Mouse (Mus musculus) thymus, adult 2 months (tissue): ENCODE measurements around the gene Dennd1a. TPM values are rescaled to one million over a fixed set of nuclear protein-coding genes. Genes with fewer than 3 reads are reported as not detected.

Experiments used
- DNase-seq: peaks from one replicate; pipeline ENCODE4 v3.0.0; 2021
- H3K27ac ChIP-seq: fragments of 200-500 bp; 2 replicates; pipeline ENCODE4 v1.5.1; 2012; ENCODE audit warnings: low read length, control low read depth; ENCODE audit not compliant: control insufficient read depth, insufficient read depth
- H3K27me3 ChIP-seq: fragments of 200-500 bp; 2 replicates; pipeline ENCODE4 v1.6.1; 2012; ENCODE audit warnings: mild to moderate bottlenecking, low read length, moderate library complexity, mixed read lengths; ENCODE audit not compliant: control insufficient read depth, insufficient read depth
- H3K36me3 ChIP-seq: fragments of 200-500 bp; 2 replicates; pipeline ENCODE4 v1.6.1; 2012; ENCODE audit warnings: mild to moderate bottlenecking, low read length, moderate library complexity; ENCODE audit not compliant: control insufficient read depth, insufficient read depth
- H3K4me1 ChIP-seq: fragments of 200-500 bp; replicated peaks from 2 replicates; pipeline ENCODE4 v1.6.1; 2012; ENCODE audit warnings: low read length; ENCODE audit not compliant: control insufficient read depth, insufficient read depth
- H3K4me3 ChIP-seq: fragments of 200-500 bp; 2 replicates; pipeline ENCODE4 v1.5.1; 2012; ENCODE audit warnings: mild to moderate bottlenecking, low read length, control low read depth, moderate library complexity; ENCODE audit not compliant: control insufficient read depth, insufficient read depth
- CTCF ChIP-seq: fragments of 200-500 bp; IDR thresholded peaks from 2 replicates; pipeline ENCODE4 v1.5.1; 2012; ENCODE audit warnings: mild to moderate bottlenecking, control low read depth, low read length, moderate library complexity, borderline replicate concordance; ENCODE audit not compliant: control insufficient read depth, poor library complexity, insufficient read depth; ENCODE audit errors: extremely low read depth
- POLR2A ChIP-seq: fragments of 200-500 bp; IDR thresholded peaks from 2 replicates; pipeline ENCODE4 v1.6.1; 2012; ENCODE audit warnings: mild to moderate bottlenecking, low read length, control low read depth, moderate library complexity; ENCODE audit not compliant: control insufficient read depth, poor library complexity, insufficient read depth; ENCODE audit errors: extremely low read depth
- WGBS: fragments of 180-500 bp; shearing (Covaris S2); methylation state at CpG from one replicate; pipeline ENCODE4 v1.1.7; 2018; 5-methylcytosine and 5-hydroxymethylcytosine counted together
- polyA plus RNA-seq: library from polyadenylated mRNA; depleted of rRNA; stranded (reverse); fragments of >200 nt; gene quantifications from 2 replicates; pipeline ENCODE4 v1.2.3, GENCODE M21; 2012

Dennd1a gene
- polyA plus RNA-seq, 1 experiment, result 35.9 TPM

GRCm38 (mm10) chr2:38237616-38238015 lies 49.6 kb downstream of the Dennd1a start:
- WGBS, result 93% methylated on average over 1 of the region's 1 CpGs
- no peaks in the 10 kb centered on the region for H3K27me3 ChIP-seq
- TF ChIP-seq CTCF (no peak), POLR2A (no peak)
- no peaks in the 10 kb centered on the region for H3K4me1 ChIP-seq
- H3K4me3 ChIP-seq, result no peak overlapping the region
- H3K27ac ChIP-seq, result no peak overlapping the region
- DNase-seq, result no peak
- H3K36me3 ChIP-seq, result no peaks in the 10 kb centered on the region

DNA sequence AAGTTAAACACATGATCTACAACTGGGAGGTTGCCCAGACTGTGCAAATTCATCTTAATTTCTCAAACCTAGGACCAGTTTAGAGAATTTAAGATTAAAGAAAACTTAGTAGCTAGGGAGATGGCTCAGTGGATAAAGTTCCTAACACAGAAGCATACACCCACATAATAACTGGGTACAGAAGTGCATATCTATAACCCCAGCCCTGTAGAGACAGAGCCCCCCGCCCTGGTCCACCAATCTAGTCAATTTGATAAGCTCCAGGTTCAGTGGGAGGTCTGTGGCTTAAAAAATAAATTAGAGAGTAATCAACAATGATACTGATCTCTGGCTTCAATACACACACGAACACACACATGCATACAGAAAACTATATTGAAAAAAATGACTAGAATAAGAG lies 51.6 kb downstream of the Dennd1a start:
- no peak overlapping the region for H3K27ac ChIP-seq
- no peak overlapping the region for H3K4me3 ChIP-seq
- no peaks in the 10 kb centered on the region for H3K36me3 ChIP-seq
- no peaks in the 10 kb centered on the region for H3K4me1 ChIP-seq
- WGBS, result 95% methylated on average over 2 of the region's 2 CpGs
- no peak for DNase-seq
- TF ChIP-seq CTCF (no peak), POLR2A (no peak)
- H3K27me3 ChIP-seq, result no peaks in the 10 kb centered on the region

DNA sequence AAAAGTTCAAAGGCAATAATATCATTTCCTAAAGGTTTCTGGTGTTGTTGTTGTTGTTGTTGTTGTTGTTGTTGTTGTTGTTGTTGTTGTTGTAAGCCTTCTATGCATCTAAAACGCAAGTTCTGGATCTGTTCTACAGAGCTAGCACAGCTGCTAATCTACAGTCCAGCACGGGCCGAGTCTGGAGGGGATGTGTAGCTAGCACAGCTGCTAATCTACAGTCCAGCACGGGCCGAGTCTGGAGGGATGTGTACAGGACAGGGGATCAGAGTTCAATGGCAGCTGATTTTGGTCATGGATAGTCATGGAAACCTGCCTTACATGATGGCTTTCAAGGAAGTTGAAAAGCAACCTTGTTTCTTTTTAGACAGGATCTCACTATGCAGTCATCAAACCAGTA lies 57.3 kb downstream of the Dennd1a start:
- H3K4me3 ChIP-seq, result no peak overlapping the region
- H3K27me3 ChIP-seq, result no peaks in the 10 kb centered on the region
- H3K4me1 ChIP-seq, result no peaks in the 10 kb centered on the region
- TF ChIP-seq CTCF (no peak), POLR2A (no peak)
- DNase-seq, result no peak
- H3K27ac ChIP-seq, result no peak overlapping the region
- H3K36me3 ChIP-seq, result no peaks in the 10 kb centered on the region
- 96% methylated on average over 5 of the region's 5 CpGs for WGBS

- H3K36me3 ChIP-seq, result no peaks in the 10 kb centered on the region
- DNase-seq, result no peak
Measured at GRCm38 (mm10) chr2:38223759-38224158, 63.4 kb downstream of the Dennd1a start.

GRCm38 (mm10) chr2:38221461-38221860 lies 65.7 kb downstream of the Dennd1a start:
- Histone ChIP-seq H3K27ac (no peak overlapping the region), H3K27me3 (no peaks in the 10 kb centered on the region), H3K4me3 (no peak overlapping the region), H3K36me3 (no peaks in the 10 kb centered on the region), H3K4me1 (0 out of 2 replicates have a peak, but pooled peaks cover 2% of the 10 kb centered on the region)
- no peak for TF ChIP-seq POLR2A
- TF ChIP-seq CTCF, result no peak
- no peak for DNase-seq

More at GRCm38 (mm10) chr2:38223759-38224158, 63.4 kb downstream of the Dennd1a start:
- Histone ChIP-seq H3K27ac (no peak overlapping the region), H3K4me3 (no peak overlapping the region), H3K27me3 (no peaks in the 10 kb centered on the region), H3K4me1 (0 out of 2 replicates have a peak, but pooled peaks cover 2% of the 10 kb centered on the region)
- WGBS, result 93% methylated on average over 2 of the region's 2 CpGs
- TF ChIP-seq CTCF (no peak), POLR2A (no peak)

DNA sequence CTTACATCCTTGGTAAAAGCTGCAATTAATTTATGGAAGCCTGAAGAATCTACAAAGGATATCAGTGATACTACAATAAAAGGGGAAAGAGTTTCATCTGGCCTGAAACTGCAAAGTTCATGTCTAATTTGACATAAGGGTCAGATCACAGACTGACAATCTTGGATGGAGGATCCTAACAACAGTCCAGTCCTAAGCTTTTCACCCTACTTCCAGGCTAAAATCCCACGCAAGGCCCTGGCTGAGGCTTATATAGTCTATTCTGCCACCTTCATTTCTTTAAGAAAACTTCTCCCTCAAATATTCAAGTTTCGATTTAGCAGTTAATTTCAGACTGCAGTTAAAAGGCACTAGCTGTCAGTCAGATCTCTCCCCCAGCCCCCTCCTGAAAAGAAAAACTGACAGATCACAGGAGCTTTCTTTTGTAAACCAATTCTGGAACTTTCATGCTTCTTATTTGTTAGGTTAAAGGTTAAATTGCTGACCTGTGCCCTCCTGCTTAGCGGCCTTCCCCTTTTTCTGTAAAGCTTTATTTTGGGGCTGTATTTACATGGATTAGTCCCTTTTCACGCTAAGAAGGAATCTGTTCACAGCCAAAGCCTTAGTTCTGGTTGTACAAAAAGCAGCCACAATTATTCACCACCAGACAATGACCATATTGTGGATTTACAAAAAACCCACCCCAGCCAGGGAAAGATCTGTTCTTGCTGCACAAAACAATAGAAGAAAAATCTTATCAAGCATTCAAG lies 66.3 kb downstream of the Dennd1a start:
- no peak for DNase-seq
- H3K36me3 ChIP-seq, result no peaks in the 10 kb centered on the region
- 0 out of 2 replicates have a peak, but pooled peaks cover 2% of the 10 kb centered on the region for H3K4me1 ChIP-seq
- no peak overlapping the region for H3K27ac ChIP-seq
- 93% methylated on average over 4 of the region's 4 CpGs for WGBS
- TF ChIP-seq CTCF, result no peak
- no peak for TF ChIP-seq POLR2A
- H3K27me3 ChIP-seq, result no peaks in the 10 kb centered on the region
- H3K4me3 ChIP-seq, result no peak overlapping the region
